Mouse (Mus musculus): Measurements from ENCODE around the gene Ggt7.
"Not testable (repeated sequence)": the region's sequence is repeated elsewhere in the genome, so short reads cannot be mapped to it uniquely, and the experiment has no call there.

The Ggt7 gene

GRCm38 (mm10) chr2:155517455-155518423, at the start of gene Ggt7, which contains the start of gene Acss2:
TSS of gene Ggt7 (minus strand) at chr2:155518237.
TSS of gene Acss2 (plus strand) at chr2:155517948.
- peak; percentile 99 for DNase-seq

- DNase-seq, result no peak
These were observed 49.7 kb upstream of the Ggt7 start for GRCm38 (mm10) chr2:155567751-155568150.

DNA sequence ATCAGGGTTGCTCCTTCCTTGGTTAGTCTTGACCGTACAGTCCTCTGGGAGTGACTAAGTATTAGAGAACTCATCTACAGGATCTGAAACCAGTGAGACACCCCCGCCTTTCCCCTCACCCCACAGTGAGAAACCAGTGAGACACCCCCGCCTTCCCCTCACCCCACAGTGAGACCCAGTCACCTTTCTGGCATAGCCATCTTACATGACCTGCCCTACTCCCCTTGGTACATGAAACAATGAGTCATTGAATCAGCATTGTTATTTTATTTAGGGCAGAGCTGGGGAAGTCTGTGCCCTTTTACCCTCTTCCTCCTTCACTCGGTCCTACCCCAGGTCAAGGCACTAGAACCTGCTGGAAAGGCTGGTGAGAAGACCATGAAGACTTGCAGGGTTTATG, 44.9 kb upstream of the Ggt7 start:
- no peak for DNase-seq

GRCm38 (mm10) chr2:155562209-155562608, 44.2 kb upstream of the Ggt7 start:
- DNase-seq, result no peak

DNA sequence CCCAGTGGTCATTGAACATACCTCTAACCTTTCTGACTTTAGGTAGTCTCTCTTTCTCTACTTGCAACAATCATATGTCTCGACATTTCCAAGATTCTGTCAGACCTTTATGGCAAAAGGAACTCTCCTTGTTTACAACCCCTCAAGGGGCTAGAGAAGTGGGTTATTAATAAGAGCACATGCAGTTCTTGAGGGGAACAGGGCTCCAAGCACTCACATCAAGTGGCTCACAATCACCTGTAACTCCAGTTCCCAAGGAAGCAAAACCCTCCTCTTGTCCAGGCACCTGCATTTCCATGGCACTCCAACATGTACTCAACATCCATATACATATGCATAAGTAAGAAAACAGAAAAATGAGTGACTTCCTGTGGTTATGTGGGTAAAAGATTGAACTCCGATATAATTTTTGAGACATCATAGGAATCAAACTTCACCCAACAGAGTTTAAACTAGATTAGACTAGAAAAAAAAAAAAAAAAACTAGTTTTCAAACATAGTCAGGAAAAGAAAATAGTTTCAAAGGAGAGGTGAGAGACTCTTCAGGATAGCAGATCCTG, 36.5 kb upstream of the Ggt7 start:
- DNase-seq, result no peak

DNA sequence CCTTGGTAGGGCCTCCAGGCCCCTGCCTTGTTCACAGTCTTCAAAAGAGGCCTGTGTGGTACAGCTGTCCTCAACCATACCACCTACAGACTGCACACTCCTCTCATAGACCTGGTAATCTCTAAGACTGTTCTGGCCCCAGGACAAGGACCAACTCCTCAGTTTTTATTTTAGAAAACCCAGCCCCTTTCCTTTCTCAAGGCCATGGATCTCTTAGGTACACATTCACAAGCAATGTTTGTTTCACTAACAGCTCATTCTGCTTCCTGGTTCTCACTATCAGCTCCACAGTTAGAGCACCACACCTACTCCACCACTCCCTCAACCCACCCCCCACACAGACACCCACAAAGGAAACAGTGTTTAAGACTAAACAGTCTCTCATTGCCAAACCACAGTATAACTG, 34.9 kb upstream of the Ggt7 start:
- DNase-seq, result no peak

- no peak for DNase-seq
These were observed 34.3 kb upstream of the Ggt7 start for GRCm38 (mm10) chr2:155552336-155552735.

GRCm38 (mm10) chr2:155546955-155547354, 28.9 kb upstream of the Ggt7 start:
- DNase-seq, result no peak

DNA sequence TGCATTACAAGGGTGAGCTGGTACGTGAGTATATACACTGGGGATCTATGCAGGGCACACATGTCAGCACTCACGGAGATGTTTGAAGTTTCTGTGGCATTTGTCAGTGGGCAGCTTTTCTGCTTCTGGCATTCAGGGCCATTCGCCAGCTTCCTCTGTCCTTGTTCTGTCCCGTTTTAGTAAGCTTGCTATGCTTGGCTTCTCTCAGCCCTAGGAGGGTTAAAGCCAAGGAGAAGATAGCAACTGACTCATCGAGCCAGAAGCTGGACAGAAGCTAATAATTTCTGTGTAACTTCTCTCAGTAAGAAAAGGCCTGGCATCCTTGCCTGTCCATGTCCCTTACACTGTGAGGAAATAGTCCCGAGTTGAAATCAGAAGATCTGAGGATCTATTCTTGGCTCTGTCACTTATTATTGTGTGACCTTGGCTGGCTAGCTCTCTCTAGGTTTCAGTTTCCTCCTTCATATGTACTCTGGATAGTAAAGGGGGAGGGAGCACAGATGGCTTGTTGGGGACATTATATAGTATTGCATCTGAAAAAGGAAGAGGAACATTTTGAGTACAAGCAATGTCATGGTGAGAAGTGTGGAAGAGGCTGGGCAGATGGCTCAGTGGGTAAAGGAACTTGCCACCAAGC, 22.9 kb upstream of the Ggt7 start:
- DNase-seq, result no peak

DNA sequence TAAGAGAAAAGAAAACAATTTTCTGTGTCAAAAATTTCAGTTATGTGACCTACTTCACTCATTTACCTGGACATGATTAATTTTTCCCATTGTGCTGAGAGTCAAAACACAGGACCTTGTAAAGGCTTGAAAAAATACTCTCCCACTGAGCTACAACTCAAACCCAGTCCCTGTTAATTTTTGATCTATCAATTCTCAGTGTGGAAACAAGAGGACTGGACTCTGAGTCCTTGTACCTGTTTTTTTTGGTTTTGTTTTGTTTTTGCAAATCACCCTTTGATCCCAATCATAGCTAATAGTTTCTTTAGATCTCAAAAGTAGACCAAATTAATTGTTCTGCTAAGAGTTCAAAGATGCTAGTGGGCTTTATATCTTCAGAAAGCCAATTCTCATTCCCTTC, 21.7 kb upstream of the Ggt7 start:
- DNase-seq, result no peak

- DNase-seq, result not testable (repeated sequence)
These were observed 20.5 kb upstream of the Ggt7 start for GRCm38 (mm10) chr2:155538463-155539057.

- DNase-seq, result no peak
These were observed 19.9 kb upstream of the Ggt7 start for GRCm38 (mm10) chr2:155537761-155538462.

DNA sequence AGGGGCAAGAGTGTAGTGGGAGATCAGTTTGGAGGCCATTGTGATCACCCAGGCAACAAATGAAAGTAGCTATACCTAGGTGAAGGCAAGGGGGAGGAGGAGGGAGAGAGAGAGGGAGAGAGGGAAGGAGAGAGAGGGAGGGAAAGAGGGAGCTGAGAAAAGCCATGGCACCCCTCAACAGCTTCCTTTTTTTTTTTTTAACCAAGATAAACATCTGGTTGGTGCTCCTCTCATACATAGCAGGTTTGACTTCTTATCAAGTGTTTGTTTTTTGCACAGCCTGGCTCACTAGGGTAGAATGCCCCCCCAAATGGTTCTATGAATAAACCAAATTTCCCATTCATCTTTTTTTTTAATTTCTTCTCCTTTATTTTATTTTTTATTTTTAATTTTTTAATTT, 18.3 kb upstream of the Ggt7 start:
- no peak for DNase-seq

GRCm38 (mm10) chr2:155527367-155527766, 9.3 kb upstream of the Ggt7 start:
- DNase-seq, result no peak

GRCm38 (mm10) chr2:155524378-155524777, 6.3 kb upstream of the Ggt7 start:
- DNase-seq, result no peak

DNA sequence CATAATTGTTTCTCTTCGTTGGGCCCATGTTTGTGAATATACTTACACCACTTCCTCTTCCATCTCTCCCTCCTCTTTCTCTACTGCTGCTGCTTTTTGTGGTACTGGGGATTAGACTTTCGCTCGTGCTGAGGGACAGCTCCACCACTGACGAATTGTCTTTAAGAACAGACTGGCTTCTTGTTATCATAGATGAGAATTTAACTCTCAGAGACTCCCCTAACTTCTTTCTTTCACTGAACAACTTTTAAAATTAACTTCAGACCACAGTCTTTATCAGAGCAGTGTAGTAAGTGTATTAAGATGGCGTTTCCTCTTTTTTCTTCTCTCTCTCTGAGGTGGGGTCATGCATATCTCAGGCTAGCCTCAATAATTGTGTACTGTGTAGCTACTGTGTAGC, 5.7 kb upstream of the Ggt7 start:
- DNase-seq, result no peak

GRCm38 (mm10) chr2:155518531-155519270, 664 bp upstream of the Ggt7 start:
- no peak for DNase-seq

DNA sequence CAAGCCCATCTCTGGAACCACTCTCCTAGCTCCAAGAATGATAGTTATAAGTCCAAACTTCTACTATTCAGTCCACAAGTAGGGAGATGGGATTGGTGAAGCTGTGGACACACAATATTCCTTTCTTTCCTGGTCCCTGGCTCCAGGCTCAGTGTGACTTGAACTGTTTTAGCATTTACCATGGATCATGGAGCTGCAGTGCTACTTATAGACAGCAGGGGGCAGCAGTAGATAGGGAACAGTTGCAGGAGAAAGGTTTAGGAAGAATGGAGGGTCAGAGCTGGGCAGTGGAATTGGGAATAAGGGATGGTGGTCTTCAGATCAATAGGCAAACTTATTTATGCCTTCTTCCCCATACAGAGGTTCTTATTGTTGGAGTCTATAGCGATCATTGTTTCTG, 2.1 kb downstream of the Ggt7 start:
- peak; percentile 66 to 74 for DNase-seq

DNA sequence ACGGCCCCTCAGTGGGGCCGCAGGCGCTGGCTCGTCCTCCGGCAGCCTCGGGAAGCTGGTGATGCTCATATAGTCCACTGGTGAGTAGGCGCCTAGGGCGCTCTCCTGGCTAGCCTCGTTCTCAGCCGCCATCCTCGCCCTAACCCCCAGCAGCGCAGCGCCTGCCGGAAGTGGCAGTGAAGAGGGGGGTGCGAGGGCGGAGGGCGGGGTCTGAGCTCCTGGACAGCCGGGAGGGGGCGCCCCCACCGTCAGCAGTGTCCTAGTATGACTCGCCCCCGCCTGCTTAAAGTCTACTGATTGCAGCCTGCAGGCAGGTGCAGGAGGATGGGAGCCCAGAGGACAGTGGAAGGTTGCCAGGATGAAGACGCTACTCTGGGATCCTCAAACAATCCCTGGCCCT, 3.4 kb downstream of the Ggt7 start:
- DNase-seq, result peak; percentile 84

GRCm38 (mm10) chr2:155513543-155513942, 4.5 kb downstream of the Ggt7 start:
- DNase-seq, result no peak

DNA sequence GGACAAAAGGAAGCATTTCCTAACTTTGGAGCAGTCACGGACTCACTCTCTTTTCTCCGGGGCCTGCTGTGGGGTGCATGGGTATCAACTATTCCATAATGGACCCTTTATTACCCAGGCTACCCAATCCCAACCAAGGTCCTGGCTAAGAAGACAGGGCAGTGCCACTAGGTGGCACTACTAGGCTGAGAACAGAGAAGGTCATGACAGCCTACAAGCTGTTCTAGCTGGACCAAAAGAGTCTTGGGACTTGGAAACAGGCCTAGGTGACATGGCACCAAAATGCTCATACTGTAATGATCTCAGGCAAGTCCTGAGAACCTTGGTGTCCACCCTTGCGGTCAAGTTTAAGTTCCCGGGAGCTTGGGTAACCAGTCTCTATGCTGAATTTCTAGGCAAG, 5.6 kb downstream of the Ggt7 start:
- peak; percentile 69 to 73 for DNase-seq

All from B cell, adult 2 months (primary cell).